Mouse (Mus musculus): ENCODE measurements around the gene Gm45062.

The Gm45062 gene

DNA sequence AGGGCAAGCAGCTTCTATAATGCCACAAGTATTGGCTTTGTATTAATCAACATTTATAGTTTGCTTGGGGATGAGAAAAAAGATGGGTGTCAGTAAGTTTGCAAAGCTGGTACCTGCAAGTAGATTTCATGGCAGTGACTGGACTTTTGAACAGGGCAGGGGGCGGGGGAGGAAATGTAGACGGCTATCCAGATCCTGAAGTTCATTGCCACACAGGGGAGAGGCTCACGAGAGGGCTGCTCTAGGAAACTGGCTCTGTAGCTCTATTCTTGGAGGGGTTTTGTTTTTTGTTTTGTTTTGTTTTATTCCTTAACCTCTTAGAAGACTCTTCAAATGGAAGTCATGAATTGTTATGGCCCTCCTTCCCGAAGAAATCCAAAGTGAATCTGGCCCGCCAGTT, 162.2 kb downstream of the Gm45062 start:
- DNase-seq: peak; percentile 39

DNA sequence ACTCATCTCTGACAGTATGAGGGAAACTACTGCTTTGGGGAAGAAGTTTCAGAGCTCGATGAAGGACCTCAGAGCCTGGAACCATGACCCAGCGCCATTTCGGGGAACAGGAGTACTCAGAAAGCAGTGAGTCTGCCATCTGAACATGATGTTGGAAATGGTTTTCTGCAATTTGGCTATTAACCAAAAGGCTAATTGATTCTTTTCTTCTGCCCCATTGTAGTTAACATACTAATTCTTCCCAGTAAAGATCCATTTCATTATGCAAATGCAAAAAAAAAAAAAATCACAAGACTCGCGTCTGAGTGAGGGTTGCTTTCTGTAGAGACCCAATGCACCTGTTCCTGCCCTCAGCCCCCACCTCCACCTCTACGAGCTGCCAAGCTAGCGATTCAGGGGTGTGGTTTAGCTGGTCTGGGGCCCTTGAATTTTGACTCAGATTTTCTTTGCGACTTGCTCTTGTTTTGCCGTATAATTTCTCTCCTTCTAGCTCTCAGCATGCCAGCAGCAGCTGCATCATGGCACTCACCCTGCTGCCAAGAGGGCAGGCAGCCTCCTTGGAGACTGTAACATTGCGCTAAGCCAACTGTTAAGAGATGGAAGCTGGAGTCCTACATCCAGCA, 162.8 kb downstream of the Gm45062 start:
- no peak for DNase-seq

DNA sequence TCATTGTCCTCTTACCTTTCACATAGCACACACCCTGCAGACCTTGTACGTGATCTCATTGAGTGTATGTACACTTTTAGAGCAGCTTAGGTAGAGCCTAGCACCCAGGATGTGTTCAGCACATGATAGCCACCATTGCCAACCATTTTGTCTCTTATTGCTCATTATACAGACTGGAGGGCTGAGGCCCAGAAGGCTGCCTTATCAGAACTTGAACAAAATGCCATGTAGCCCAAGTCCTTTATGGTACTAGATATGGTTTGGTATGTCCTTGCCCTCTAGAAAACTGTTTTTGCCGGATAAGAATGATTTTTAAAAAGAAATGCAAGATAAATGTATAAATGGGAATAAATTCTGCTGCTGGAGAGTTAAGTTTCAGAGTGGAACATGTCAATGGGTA, 163.9 kb downstream of the Gm45062 start:
- no peak for DNase-seq

DNA sequence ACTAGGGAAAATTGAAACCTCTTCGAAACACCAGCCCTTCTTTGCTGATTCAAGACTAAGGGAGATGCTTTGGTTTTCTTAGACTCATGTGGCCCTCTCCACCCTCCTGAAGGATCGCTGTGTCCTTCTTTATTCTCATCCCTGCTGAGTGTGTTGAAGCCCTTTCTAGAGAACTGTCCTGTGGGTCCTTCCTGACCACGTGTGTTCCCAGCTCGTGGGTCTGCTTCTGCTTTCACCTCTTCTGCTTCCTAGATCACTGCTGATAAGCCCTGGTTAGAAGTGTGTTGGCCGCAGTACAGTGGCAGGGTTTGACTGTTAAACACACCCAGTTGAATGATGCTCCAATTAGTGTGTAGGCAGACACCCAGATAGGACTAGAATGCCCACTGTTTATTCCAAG, 168.4 kb downstream of the Gm45062 start:
- no peak for DNase-seq

DNA sequence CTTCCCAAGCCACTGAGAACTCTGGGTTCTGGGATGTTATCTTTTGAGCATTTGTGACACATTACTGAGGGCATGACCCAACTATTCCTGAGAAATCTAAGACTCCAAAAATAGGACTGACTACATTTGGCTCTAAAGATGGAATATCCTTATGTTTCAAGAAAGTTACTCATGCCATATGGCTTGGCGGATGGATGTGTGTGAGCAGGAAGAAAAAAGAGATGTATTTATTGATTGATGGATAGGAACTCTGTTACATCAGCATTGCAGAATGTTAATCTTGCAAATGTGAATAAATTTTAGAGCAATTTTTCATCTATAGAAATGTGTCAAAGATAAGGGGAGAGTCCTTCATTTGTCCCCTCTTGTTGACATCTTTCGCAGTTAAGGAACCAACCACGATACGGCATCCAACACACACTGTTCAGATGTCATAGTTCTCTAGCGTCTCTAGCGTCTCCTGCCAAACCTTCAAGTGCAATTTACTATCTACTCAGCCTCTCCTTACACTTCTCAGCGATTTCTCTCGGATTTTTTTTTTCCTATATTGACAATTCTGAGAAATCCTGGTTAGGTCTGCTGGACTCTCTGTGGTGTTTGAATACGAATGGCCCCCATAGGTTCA, 171.5 kb downstream of the Gm45062 start:
- DNase-seq: no peak

DNA sequence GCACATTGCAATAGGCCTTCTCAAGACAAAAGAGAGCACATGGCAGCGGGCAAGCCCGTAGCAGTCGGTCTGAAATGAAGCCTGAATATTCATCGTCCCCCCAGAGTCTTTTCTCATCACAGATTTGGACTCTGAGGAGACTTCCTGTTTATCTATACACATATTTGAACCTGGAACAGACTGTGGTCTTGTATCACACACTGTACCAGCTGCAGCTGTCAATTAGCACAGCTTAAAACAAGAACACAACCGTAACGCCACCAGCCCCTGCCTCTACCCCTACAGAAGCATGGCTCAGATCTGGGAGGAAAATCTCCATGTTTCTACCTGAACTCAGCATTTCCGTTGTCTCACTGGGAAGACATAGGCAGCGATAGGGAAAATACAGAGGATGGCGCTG, 173.9 kb downstream of the Gm45062 start:
- DNase-seq: no peak

DNA sequence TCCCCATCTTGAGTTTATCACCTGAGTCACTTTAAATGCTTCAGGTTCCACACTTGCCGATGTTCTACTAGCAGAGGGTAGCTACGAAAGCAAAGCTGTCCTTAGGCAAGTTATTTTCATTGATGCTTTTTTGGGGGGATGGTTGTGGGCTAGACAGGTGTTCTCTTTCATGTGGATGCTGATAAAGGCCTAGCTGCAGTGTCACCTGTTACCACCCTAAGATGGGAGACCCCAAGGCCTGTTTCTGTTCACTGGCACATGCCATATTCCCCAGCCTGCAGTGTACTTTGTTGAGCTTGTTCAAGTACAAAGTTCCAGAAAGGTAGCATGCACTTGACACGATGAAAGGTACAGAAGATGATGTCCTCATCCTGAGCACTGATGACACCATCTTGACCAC, 178.7 kb downstream of the Gm45062 start:
- DNase-seq: no peak

DNA sequence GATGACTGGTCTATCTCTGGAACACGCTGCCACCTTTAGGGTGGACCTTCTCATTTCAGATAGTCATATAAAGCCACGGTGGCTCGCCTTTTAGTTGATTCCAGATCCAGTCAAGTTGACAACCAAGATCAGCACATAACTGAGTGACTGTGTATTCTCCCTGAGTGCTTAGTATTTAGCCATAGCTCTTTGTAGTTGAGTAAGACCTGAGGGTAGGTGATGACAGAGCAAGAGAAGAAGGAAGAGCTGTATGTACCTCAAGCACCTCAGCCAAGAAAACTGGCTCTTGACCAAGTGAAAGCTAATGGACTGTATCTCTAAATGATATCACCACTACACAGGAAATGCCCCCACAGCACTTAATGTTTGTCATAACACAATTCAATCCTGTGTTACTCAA, 182.6 kb downstream of the Gm45062 start:
- DNase-seq: no peak

DNA sequence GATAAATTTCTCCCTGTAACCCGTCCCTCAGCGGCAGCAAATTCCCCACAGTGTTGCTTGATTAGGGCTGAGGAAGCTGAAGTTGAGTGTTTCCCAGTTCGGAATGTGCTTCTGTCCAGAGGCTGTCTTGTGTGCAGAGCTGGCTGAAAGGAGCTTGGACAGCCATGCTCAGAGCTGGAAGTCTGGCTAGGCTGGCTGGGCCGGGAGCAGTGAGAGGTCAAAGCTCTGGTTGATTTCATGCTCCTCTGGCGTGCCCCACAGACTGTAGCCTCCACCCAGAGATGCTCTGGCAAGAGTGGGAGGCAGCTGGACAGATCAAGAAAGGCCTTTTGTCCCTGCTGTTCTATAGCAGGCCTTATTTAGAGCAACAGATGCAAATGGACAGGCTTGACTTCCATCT, 187.5 kb downstream of the Gm45062 start:
- peak; percentile 97 for DNase-seq

DNA sequence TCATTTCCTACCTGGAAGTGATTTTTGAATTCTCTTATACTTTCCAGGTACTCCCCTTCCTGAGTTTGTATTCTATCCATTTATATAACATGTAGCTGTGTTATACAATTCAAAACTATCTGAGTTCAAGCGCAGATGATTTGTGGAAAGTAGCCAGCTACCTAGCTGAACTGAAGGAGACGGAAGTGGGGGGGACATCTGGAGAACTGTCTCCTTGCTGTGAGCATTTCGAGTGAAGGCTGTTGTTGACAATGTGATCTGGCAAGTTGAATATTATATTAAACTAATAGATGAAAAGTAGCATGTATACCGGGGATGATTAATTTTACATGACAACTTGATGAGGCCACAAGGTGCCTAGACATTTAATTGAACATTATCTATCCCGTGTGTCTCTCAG, 196.3 kb downstream of the Gm45062 start:
- no peak for DNase-seq

DNA sequence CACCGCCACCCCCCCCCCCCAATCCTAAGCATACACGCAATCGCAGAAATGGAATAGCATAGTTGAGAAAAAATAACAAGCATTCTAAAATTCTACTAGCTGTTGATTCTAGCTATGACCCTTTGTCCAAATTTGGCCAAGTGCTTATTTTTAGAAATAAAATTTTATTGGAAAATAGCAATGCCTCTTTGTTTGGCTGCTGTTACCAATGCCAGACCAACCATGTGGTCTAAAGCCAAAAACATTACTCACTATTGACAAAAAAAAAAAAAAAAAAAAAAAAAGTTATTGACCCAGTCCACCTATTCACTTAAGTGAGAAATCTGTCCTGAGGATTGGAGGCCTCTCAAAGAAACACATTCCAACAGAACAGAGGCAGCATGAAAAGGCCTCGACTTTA, 199.3 kb downstream of the Gm45062 start:
- DNase-seq: no peak

DNA sequence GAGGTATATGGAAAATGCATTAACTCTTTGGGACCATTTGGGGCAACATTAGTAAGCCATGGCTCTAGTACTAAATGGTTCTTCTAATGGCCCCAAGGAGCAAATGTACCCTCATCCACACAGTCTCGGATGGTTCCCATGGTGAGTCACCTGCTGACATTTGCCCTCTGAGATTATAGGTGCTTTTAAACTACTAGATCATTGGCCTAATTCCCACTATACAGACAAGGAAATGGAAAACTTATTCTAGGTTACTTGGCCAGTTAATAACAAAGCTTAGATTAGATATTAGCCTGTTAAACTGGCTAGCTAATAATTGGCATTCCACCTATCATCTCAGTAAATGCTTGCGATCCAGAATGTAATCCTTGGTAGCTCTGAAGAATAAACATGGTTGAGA, 203.2 kb downstream of the Gm45062 start:
- no peak for DNase-seq

DNA sequence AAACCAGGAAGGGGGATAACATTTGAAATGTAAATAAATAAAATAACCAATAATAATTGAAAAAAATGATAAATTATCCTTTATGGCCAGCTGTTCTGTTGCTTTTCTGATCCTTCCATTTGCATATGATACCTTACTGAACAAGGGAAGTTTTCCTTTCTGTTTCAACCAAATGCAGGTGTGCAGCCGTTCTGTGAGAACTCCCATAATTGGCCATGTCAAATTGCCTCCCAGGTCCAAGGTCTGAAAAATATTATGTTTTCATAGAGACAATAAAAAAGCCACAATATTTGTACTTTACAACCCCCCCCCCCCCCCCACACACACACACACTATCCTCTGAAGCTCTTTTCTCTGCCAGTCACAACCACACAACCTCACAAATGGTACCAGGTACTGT, 206.1 kb downstream of the Gm45062 start:
- no peak for DNase-seq

DNA sequence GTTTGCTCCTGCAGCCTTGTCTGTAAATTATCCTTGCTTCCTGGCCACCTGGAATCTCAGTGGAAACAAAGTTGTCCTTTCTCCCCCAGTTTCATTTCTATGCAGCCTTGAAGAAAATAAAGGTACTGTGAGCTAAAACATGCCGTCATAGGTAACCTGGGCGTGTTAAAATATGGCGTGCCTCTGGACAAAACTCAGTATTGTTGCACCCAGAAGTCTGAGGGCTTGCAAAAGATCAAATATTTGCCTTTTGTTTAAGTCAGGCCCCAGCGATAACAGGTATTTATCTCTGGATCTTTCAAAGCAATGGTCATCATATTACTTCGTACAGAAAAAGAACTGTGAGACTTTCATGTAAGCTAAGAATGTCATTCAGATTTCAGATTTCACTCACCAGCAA, 206.7 kb downstream of the Gm45062 start:
- no peak for DNase-seq

DNA sequence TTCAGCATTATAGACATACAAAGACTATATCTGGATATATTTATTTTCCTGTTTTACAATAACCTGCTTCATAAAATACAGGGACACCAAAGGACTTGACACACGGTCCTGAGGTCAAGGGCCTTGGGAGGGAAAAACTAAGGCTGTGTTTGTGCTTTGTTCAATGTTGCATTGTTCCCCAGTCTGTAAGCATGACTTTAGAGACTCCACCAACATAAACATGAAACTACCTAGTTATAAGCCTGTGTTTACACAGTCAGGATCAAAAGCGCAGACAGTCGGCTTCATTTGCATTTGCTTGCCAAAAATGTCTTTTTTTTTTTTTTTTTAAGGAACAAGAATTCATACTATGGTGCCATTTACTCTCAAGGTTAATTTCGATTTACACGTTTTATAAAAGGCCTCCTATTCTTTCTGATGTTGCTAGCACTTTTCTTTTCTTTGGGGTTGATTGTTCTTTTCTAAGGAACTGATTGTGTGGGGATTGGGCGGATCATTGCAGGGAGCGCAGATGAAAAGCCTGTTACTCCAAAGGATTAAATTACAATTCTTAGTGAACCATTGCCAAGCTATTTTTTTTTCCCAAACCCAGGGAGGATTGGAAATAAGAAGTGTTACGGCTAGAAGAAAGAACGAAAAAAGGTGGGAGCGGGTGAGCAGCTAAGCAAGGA, 208.6 kb downstream of the Gm45062 start:
- DNase-seq: no peak

DNA sequence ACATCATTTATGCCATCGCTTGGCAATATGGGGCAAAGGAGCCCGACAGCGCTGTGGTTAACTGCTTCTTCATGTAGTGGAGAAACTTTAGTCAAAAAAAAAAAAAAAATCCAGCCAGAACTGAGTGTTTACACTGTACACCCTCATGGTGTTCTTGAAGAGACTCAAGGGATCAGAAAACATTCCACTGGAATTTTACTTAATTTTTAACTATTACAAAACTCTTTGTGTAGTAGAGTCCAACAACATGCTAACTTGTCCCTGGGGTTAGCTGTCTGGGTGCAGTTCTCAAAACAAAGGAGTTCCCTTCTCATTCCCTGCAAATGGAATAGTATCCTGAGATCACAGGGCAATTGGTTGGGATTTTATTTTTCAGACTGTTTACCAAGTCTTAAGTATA, 210.7 kb downstream of the Gm45062 start:
- no peak for DNase-seq

DNA sequence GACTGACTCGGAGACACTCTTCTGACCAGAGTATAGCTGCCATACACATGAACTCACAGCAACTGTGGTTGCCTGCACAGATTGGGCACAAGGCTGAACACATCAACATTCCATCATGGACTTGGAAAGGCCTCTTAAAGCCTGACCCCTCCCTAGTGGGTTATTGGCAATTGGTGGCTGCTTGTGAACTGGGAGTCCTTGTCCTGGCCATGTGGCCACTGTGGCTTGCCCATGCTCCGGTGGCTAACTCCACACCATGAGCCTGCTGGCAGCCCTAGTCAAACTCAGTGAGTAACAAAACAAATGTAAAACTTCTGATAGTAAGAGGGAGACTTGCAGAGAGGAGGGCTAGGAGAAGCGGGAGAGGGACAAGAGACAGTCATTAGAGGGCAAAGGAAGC, 212.9 kb downstream of the Gm45062 start:
- peak; percentile 82 for DNase-seq

DNA sequence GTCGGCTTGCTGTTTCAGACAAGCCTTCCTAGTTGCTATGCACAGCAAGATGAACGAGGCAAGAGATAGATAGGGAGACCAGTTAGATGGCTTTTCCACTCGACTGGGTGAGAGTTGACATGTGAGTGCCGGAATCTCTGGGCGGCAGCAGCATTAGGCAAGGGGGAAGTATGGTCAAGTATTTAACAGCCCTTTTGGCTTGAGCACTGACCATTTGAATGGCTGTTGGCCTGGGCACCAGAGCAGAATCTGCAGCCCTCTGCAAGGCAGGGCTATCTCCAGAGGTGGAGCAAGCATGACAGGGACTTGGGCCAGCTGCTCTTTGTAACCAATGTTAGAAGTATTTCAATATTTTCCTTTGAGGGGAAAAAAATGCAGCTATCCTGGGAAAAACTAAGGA, 213.7 kb downstream of the Gm45062 start:
- peak; percentile 97 for DNase-seq

DNA sequence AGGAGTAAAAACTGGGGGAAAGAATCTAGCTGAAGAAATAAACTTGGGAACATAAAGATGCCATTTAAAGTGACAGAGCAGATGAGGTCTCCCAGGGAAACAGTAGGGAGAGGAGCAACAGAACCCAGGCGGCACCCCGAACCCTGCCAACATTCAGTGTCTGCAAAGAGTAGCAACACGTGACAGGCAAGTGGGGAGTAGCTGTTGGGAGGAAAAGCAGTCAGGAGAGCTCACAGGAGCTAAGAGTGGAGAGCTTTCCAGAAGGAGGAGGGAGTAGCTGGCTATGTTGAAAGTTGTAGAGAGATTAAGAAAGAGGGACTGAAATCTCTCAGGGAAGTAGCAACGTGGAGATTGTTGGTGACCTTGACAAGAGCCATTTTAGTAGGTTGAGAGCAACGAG, 214.2 kb downstream of the Gm45062 start:
- peak; percentile 95 for DNase-seq

DNA sequence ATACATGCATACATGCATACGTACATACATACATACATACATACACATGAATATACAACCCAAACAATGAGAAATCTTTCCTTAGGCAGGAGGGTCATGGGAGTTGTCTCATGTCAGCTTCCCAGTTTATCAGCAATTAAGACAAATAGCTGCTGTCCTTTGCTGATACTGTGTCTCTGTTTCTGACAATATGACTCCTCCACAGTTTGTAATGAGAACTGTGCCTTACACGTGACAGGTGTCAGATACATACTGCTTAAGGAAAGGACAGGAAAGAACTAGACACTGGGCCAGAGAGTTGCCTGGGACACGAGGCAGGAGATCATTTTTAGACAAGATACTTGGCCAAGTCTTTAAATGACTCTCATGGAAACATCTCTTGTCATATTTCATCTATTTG, 215.1 kb downstream of the Gm45062 start:
- DNase-seq: no peak

DNA sequence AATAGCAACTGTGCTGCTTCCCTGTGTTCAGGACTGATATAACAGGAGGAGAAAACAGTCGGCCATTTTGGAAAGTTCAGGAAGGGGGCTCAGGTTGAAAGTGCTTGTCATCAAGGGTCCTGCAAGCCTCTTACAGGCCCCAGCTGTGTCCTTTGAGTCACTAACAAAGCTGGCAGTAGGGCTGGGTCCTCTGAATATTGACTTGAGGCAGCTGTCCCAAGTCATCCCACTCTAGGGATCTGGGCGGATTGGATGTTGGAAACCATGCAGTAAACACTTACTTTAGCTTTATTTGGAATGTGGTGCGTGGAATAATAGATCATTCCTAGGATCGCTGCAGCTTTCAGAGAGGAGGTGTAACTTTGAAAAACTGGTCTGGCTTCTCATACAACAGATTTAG, 215.6 kb downstream of the Gm45062 start:
- DNase-seq: peak; percentile 89

DNA sequence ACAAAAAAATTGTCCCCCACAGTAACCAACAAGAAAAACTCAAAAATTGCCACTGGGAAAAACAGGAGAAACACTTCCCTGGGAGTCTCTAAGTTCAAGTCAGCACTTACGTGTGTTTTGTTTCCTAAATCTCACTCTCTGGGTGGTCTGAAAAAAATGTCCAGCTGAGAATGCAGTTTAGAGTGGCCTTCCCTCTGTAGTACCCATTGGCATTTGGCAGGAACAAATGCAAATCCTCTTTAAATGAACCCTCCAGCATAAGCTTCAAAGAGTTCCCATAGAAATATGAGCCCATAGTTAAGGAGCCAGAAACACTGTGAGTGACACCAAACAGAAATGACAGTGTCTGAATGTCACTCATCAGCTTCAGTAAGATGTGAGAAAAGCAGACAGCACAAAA, 219.9 kb downstream of the Gm45062 start:
- no peak for DNase-seq

DNA sequence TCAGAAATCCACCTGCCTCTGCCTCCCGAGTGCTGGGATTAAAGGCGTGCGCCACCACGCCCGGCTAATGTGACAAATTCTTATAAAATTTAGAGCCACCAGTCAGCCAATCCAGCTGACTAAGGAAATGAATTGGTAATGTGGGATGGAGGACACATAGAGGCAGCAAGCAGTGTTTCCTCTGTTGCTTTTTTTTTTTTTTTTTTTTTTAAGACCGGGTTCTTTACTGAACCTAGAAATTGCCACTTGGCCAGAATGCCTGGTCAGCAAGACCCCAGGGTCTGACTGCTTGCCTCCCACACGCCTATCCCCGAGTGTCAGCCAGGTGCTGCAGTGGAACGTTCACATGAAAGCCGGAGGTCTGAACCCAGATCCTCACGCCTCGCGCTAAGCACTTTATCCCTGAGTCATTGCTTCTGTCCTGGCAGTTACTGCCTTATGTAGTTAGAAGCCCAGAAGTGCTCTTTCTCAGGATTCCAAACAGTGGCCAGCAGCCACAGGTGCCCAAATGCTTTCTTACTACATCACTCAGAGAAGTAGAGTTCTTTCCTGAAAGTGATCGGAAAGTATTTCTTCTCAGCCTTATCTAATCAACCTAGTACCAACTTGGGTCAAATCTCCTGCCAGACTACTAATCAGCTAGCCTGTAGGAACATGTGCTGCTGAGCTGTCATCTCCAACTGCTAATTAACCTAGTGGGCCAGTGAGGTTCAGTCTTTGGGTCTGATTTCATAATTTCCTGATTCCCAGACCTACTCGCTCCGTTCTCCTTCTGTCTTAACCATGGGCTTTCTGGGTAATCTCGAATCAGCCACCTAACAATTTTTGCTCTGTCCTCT, 225.4 kb downstream of the Gm45062 start:
- DNase-seq: no peak

Data from heart, adult 11 months (tissue).